Mouse (Mus musculus) myocyte (in vitro differentiated cells): ENCODE measurements at regions not wholly inside any gene's neighbourhood (a gene's known extent, or its start where the extent isn't known, plus 50 kb on each side); places are given as distances from the start of the nearest gene placed in this dataset.
"Not testable (repeated sequence)": the region's sequence is repeated elsewhere in the genome, so short reads cannot be mapped to it uniquely, and the experiment has no call there.

ENCODE experiments used
- MAX ChIP-seq: IDR thresholded peaks from one replicate; pipeline ENCODE4 v1.6.1; 2011; ENCODE audit warnings: low read depth, mild to moderate bottlenecking, control low read depth
- POLR2A ChIP-seq: IDR thresholded peaks from one replicate; pipeline ENCODE4 v1.6.1; 2011; ENCODE audit warnings: low read depth, mild to moderate bottlenecking, control low read depth, moderate library complexity; ENCODE audit not compliant: insufficient read length
- TCF12 ChIP-seq: IDR thresholded peaks from one replicate; pipeline ENCODE4 v1.6.1; 2011; ENCODE audit warnings: mild to moderate bottlenecking, control low read depth; ENCODE audit not compliant: poor library complexity, insufficient read depth, severe bottlenecking
- USF1 ChIP-seq: IDR thresholded peaks from one replicate; pipeline ENCODE4 v1.6.1; 2011; ENCODE audit warnings: low read depth, mild to moderate bottlenecking, control low read depth, moderate library complexity

DNA sequence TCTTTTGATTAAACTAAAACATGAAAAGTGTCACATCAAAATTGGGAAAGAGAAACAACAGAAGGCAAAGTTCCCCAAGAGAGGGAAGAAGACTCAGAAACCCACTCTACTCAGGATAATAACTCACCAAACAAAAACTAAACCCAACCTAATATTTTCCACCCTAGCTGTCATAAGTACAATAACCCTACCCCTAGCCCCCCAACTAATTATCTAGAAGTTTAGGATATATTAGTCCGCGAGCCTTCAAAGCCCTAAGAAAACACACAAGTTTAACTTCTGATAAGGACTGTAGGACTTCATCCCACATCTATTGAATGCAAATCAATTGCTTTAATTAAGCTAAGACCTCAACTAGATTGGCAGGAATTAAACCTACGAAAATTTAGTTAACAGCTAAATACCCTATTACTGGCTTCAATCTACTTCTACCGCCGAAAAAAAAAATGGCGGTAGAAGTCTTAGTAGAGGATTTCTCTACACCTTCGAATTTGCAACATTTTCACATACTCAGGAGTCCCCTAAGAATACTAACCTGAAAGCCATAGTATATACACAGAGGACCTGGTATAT, 1765.9 kb upstream of the G6pd2 start:
- TF ChIP-seq POLR2A, USF1, TCF12, MAX: not testable (repeated sequence)
